Mouse (Mus musculus): ENCODE measurements at regions not wholly inside any gene's neighbourhood (a gene's known extent, or its start where the extent isn't known, plus 50 kb on each side); places are given as distances from the start of the nearest gene placed in this dataset.

DNA sequence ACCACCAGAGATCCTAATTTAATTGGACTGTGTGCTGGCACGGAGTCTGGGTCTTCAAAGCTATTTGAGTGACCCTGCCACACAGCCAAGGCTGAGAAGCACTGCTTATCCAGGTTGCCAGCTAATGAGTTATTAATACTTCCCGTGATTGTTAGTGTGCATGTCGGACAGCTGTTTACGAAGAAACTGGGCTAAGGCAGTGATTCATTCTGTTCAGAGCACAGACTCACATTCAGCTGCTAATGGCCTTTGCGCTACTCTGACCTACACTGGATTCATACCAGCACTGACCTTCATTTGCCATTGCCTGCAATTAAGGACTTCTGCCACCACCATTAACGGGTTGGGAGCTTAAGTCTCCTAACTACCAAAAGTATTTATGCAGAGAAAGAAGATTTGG lies 156.7 kb upstream of the Dppa4 start:
- DNase-seq (ENCODE audit: low spot score in 2 of 2): peak; percentile 3 to 15

DNA sequence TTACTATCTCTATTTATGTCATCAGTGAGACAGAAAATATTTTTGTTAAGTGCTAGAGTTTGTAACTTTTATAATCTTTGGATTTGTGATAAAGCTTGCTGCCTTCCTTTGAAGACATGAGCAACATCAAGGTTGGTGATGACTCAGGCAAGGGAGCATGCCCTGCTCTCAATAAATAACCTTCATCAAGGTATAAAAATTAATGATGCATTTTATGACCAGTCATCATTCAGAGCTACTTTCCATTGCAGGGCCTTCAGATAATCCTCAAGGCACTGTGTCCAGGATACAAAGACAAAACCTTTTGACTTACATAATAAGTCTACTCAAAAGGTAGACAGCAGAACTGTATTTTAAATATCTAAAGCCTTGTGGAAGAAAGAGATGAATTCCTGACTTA lies 156.2 kb upstream of the Dppa4 start:
- no peak for DNase-seq (ENCODE audit: low spot score in 2 of 2)

DNA sequence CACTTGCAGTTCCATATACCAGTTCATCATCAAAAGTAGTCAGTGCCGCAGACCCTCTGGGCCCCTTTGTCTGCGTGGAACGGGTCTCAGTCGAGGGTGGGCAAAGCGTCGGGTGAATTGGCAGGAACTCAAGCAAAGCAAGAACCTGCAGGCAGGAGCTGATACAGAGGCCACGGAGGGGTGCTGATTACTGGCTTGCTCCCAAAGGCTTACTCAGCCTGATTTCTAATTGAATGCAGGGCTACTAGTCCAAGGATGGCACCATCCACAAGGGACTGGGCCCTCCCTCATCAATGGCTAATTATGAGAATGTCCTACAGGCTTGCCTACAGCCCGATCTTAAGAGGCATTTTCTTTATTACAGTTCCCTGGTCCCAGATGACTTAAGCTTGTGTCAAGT lies 128.2 kb upstream of the Dppa4 start:
- no peak for DNase-seq (ENCODE audit: low spot score in 2 of 2)

DNA sequence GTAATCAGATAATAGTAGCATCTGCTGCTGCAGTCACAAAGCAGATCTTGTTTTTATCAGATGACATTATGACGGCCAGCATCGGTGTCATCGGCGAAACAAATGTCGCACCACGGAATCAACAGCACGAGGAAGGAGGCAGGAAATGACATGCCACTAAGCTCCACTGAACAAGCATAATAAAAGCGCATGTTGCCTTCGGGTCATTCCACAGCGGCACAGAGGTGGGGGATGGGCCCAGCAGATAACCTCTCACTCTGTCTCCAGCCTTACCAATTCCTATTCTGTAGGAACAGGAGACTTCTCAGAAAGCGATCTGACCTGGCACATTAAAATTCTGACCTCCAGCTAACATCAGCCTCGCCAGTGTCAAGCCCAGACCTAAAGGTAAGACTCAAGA lies 93.1 kb upstream of the Dppa4 start:
- DNase-seq (ENCODE audit: low spot score in 2 of 2): no peak

DNA sequence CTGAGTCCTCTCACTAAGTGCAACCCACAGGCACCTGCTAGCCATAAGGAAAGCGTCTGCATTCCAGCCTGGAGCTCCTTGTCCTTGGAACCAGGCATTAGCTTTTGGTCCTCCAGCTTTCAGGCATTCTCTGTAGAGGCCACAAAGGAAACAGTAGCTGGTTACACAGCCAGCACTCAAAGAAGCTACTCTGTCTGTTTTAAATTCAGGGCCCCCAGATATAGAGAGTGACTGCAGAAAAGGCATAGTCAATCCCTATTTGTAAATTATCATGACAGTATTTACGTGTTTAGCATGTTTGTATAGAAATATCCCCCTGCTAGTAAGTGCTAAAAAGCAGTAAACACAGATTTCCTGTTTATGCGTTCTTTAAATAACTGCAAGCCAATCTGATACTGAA lies 91.3 kb upstream of the Dppa4 start:
- no peak for DNase-seq (ENCODE audit: low spot score in 2 of 2)

DNA sequence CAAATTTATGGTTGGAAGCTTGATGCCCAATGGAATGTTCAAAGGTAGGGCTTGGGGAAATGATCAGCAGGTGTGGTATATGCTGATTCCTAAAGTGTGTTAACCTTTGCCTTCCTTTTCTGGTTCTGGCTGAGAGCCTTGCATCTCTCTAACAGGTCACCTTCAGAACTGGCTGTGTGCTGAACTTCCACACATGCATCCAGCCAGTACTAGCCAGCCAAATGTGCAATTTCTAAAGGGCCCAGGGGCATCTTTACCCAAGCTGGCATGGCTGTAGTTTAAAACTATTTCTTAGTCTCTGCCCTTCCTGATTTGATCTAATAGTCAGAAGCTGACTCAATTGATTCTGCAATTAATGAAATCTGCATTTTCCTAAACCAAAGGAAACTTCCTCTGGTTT lies 68.6 kb upstream of the Dppa4 start:
- DNase-seq (ENCODE audit: low spot score in 2 of 2): no peak

All from left cerebral cortex, adult 9 months (tissue).